Mouse (Mus musculus) lung, adult 2 months (tissue): ENCODE data around the gene Card10.

ENCODE experiments used
- CTCF ChIP-seq: fragments of 200-500 bp; IDR thresholded peaks from 2 replicates; pipeline ENCODE4 v1.5.1; 2011; ENCODE audit warnings: mild to moderate bottlenecking, low read length, control low read depth; ENCODE audit not compliant: insufficient read depth
- POLR2A ChIP-seq: fragments of 200-500 bp; IDR thresholded peaks from 2 replicates; pipeline ENCODE4 v1.6.1; 2011; ENCODE audit warnings: low read depth, mild to moderate bottlenecking, control low read depth, low read length, borderline replicate concordance; ENCODE audit errors: extremely low read depth

- TF ChIP-seq POLR2A: no peak
- no peak for TF ChIP-seq CTCF
Measured at GRCm38 (mm10) chr15:78754144-78754543, 48.7 kb downstream of the Card10 start.
